Comparison of ENCODE assay signal across 27 mouse cellular contexts in the genomic region with DNA sequence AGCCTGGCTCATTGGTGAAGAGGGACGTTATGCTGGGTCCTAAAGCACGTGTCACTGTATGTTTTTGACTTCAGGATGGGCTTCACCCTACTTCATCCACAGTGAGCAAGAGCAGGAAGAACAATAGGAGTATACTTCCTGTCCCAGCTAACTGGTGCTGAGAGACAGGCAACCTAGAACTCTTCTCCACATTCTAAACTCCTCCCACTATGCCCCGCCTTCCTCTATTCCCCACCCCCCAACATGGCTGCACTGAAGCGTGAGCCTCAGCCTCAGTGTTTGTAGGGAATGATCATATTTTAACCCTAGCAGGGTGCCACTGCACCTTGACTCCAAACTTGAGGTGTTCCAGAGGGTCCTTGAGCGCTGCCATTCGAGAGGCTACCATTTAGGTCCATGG.
A peak's percentile ranks its signal among the peaks of the same experiment; 100 is the strongest.
DNase-seq lines count a peak whose midpoint lies in the region; ATAC-seq and TF ChIP-seq lines count a peak whose summit lies in the region.
"Had no signal": no experiment of that assay in that cellular context is flagged by ENCODE, and none has a peak within 500 bp of the region (broad histone marks: within the 10 kb centered on the region; RNA-seq: fewer than 3 reads in every experiment).

No protein-coding gene starts in this region.

- WGBS in heart, embryonic 12.5 days: 78% methylated on average over 6 of the region's 6 CpGs
- 75% methylated on average over 6 of the region's 6 CpGs for WGBS in heart, adult 2 months

- H3K27me3 ChIP-seq in heart, embryonic 12.5 days (replicated peaks): peaks cover 12% of the 10 kb centered on the region; the same call in 1 of the 2 replicates
- no peaks in the 10 kb centered on the region for H3K27me3 ChIP-seq in heart, adult 2 months (ENCODE audit: control insufficient read depth, insufficient read depth, low read length)
- H3K27me3 ChIP-seq in ES-Bruce4 (ENCODE audit: control insufficient read depth, insufficient read depth, low read length, poor library complexity, severe bottlenecking): no peaks in the 10 kb centered on the region
- H3K27me3 ChIP-seq: CH12.LX; embryonic facial prominence, embryonic 15.5 days; heart, embryonic 15.5 days had no signal

- H3K4me3 ChIP-seq in heart, embryonic 12.5 days: no peak overlapping the region
- no peak overlapping the region for H3K4me3 ChIP-seq in heart, adult 2 months
- peak overlapping the region; percentile 68 for H3K4me3 ChIP-seq in ES-Bruce4 (ENCODE audit: low read depth, low read length)
- H3K4me3 ChIP-seq: embryonic facial prominence, embryonic 12.5 days; embryonic facial prominence, embryonic 15.5 days; heart, embryonic 15.5 days had no signal

- no peak for DNase-seq in heart, adult 2 months
- peak; percentile 88 for DNase-seq in R1 (ENCODE audit: low read depth, low spot score)
- no peak for DNase-seq in frontal cortex, postnatal 36 days (ENCODE audit: low spot score in 2 of 2)
- no peak for DNase-seq in thymus, adult 18-20 months
- DNase-seq: adrenal gland, postnatal 10 days; adrenal gland, postnatal 36 days; B cell, adult 2 months; cerebellum, adult 18-20 months; cerebellum, adult 9-11 months; cerebellum, postnatal 25 days; forebrain, postnatal 0 days; gastrocnemius, postnatal 25 days; heart, adult 18-20 months; heart, postnatal 14 days; heart, postnatal 4 days; kidney, adult 18-20 months had no signal

- no peaks in the 10 kb centered on the region for H3K36me3 ChIP-seq in heart, embryonic 12.5 days
- no peaks in the 10 kb centered on the region for H3K36me3 ChIP-seq in heart, adult 2 months (ENCODE audit: control insufficient read depth, insufficient read depth, low read length)
- H3K36me3 ChIP-seq in ES-Bruce4 (ENCODE audit: control insufficient read depth, insufficient read depth, low read length, poor library complexity, severe bottlenecking): no peaks in the 10 kb centered on the region
- H3K36me3 ChIP-seq: embryonic facial prominence, embryonic 12.5 days; embryonic facial prominence, embryonic 15.5 days; heart, embryonic 10.5 days; heart, embryonic 15.5 days had no signal

- intact Hi-C loops in heart, adult 2 months (cut with DNase I): loop anchor here (5.0 kb wide), 1 partner anchor 40 kb away; no protein-coding TSS in a partner anchor

- no peak for TF ChIP-seq CTCF in heart, adult 2 months (IDR thresholded peaks at IDR 0.05)
- no peak for TF ChIP-seq CTCF in ES-Bruce4 (IDR thresholded peaks at IDR 0.05; ENCODE audit: low read depth, low read length)

- H3K79me2 ChIP-seq in heart, adult 2 months (replicated peaks; ENCODE audit: control insufficient read depth, insufficient read depth, low read length): no peaks in the 10 kb centered on the region

- peaks cover 27% of the 10 kb centered on the region for H3K4me1 ChIP-seq in heart, embryonic 12.5 days (replicated peaks)
- no peaks in the 10 kb centered on the region; the same call in 1 of the 2 replicates for H3K4me1 ChIP-seq in heart, adult 2 months (ENCODE audit: control insufficient read depth, insufficient read depth, low read length)
- H3K4me1 ChIP-seq in ES-Bruce4 (ENCODE audit: control insufficient read depth, insufficient read depth, low read length): peaks cover 6% of the 10 kb centered on the region

- TF ChIP-seq POLR2A in heart, adult 2 months (IDR thresholded peaks at IDR 0.05; ENCODE audit: insufficient read depth, low read depth, low read length): no peak
- TF ChIP-seq POLR2A in ES-Bruce4 (IDR thresholded peaks at IDR 0.05; ENCODE audit: insufficient read depth, low read length): peak; percentile 57

- H3K9ac ChIP-seq in heart, embryonic 12.5 days: no peak overlapping the region
- H3K9ac ChIP-seq in heart, adult 2 months (ENCODE audit: low read depth, low read length): no peak overlapping the region
- H3K9ac ChIP-seq in ES-Bruce4 (ENCODE audit: low read depth, poor library complexity, severe bottlenecking): peak overlapping the region; percentile 17
- H3K9ac ChIP-seq: embryonic facial prominence, embryonic 12.5 days; embryonic facial prominence, embryonic 15.5 days; forebrain, postnatal 0 days; heart, embryonic 15.5 days; hindbrain, embryonic 14.5 days had no signal

- peak; percentile 10; the same call in 1 of the 2 replicates for ATAC-seq in heart, embryonic 12.5 days (ENCODE audit: insufficient number of reproducible peaks, low FRiP score)
- ATAC-seq: forebrain, postnatal 0 days; hindbrain, postnatal 0 days; inflammation-experienced regulatory T-cells, adult 6 months; intestine, embryonic 16.5 days had no signal

- TF ChIP-seq EP300 in heart, adult 2 months (IDR thresholded peaks at IDR 0.05; ENCODE audit: insufficient read depth, low read depth, low read length): no peak
- TF ChIP-seq EP300 in ES-Bruce4 (IDR thresholded peaks at IDR 0.05; ENCODE audit: insufficient read depth, low read depth, low read length): no peak

- H3K4me2 ChIP-seq in heart, embryonic 12.5 days: no peak overlapping the region
- H3K4me2 ChIP-seq: embryonic facial prominence, embryonic 12.5 days; embryonic facial prominence, embryonic 15.5 days; heart, embryonic 15.5 days; hindbrain, embryonic 14.5 days had no signal

- no peaks in the 10 kb centered on the region for H3K9me3 ChIP-seq in heart, embryonic 12.5 days (replicated peaks)
- H3K9me3 ChIP-seq in ES-Bruce4 (replicated peaks; ENCODE audit: control insufficient read depth, insufficient read depth, low read length, poor library complexity, severe bottlenecking): no peaks in the 10 kb centered on the region
- H3K9me3 ChIP-seq: embryonic facial prominence, embryonic 12.5 days; embryonic facial prominence, embryonic 15.5 days; heart, embryonic 10.5 days; heart, embryonic 15.5 days had no signal

- H3K27ac ChIP-seq in heart, embryonic 12.5 days (ENCODE audit: poor library complexity, severe bottlenecking): no peak overlapping the region
- H3K27ac ChIP-seq in heart, adult 2 months: no peak overlapping the region
- H3K27ac ChIP-seq in ES-Bruce4 (ENCODE audit: insufficient read depth, low read length): no peak overlapping the region
- H3K27ac ChIP-seq: embryonic facial prominence, embryonic 12.5 days; embryonic facial prominence, embryonic 15.5 days; heart, embryonic 10.5 days; heart, embryonic 15.5 days; hindbrain, embryonic 14.5 days; hindbrain, postnatal 0 days had no signal
